Mouse (Mus musculus): Measurements from ENCODE around the gene Pi4k2b. TPM values are rescaled to one million over a fixed set of nuclear protein-coding genes. Genes with fewer than 3 reads are reported as not detected.
A peak's percentile ranks its signal among the peaks of the same experiment; 100 is the strongest.

The Pi4k2b gene
- polyA plus RNA-seq, 1 experiment from 2014 or later, result 23.1 TPM

DNA sequence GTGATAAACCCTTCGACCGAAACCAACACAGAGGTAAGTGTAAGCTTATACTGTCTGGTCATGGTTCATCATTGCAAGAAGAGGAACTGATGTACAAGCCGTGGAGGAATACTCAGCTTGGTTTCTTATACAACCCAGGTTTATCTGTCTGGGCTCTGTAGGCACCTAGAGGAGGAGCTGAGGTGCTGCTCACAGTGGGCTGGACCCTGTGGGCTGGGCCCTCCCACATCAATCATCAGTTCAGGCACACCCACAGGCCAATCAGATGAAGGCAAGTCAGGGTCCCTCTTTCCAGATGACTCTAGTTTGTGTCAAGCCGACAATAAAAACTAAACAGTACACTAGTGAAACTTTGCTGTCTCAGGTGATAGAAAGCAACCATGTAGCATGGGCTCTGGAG lies 8.6 kb upstream of the Pi4k2b start:
- no peaks in the 10 kb centered on the region for H3K36me3 ChIP-seq (ENCODE audit: control insufficient read depth, insufficient read depth, low read length)
- WGBS, result 81% methylated on average over 4 of the region's 4 CpGs
- no peaks in the 10 kb centered on the region for H3K4me1 ChIP-seq (replicated peaks; ENCODE audit: control insufficient read depth, insufficient read depth, low read length)
- no peak overlapping the region for H3K27ac ChIP-seq (ENCODE audit: low read depth, low read length)
- ATAC-seq (ENCODE audit: low FRiP score), result no peak
- no peaks in the 10 kb centered on the region for H3K27me3 ChIP-seq (ENCODE audit: control insufficient read depth, insufficient read depth, low read length)
- H3K4me3 ChIP-seq (ENCODE audit: low read depth, low read length), result no peak overlapping the region
- no peak overlapping the region for H3K4me2 ChIP-seq (replicated peaks; ENCODE audit: low read depth, low read length)
- no peak for DNase-seq (ENCODE audit: low spot score)
- H3K9ac ChIP-seq (ENCODE audit: low read depth, low read length), result no peak overlapping the region
- H3K9me3 ChIP-seq (ENCODE audit: control insufficient read depth, low read length), result no peaks in the 10 kb centered on the region

DNA sequence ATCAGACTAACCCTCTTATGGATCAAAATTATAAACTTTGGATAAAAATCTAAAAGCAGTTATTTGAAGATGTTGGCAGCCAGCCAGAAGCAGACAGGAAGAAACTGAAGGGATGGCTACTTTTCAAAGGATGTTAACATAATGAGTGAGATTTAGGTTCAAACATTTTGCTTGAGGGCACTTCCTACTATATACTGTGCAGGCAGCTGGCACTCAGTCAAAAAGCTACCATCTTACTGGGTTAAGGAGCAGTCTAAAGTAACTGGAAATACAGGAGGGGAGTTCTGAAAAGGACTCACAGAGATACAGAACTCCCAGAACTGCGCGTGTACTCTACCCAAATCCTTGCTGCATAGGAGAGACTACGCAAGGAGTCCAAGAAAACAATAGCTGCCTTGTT lies 5.3 kb upstream of the Pi4k2b start:
- WGBS, result 85% methylated on average over 3 of the region's 3 CpGs
- no peak for ATAC-seq (ENCODE audit: low FRiP score)
- Histone ChIP-seq H3K36me3 (ENCODE audit: control insufficient read depth, insufficient read depth, low read length) (no peaks in the 10 kb centered on the region), H3K4me1 (replicated peaks; ENCODE audit: control insufficient read depth, insufficient read depth, low read length) (no peaks in the 10 kb centered on the region), H3K9ac (ENCODE audit: low read depth, low read length) (no peak overlapping the region), H3K9me3 (ENCODE audit: control insufficient read depth, low read length) (no peaks in the 10 kb centered on the region), H3K4me2 (replicated peaks; ENCODE audit: low read depth, low read length) (no peak overlapping the region), H3K27ac (ENCODE audit: low read depth, low read length) (no peak overlapping the region), H3K4me3 (ENCODE audit: low read depth, low read length) (no peak overlapping the region), H3K27me3 (ENCODE audit: control insufficient read depth, insufficient read depth, low read length) (no peaks in the 10 kb centered on the region)
- DNase-seq (ENCODE audit: low spot score), result no peak

- Histone ChIP-seq H3K4me3 (ENCODE audit: low read depth, low read length) (peak overlapping the region; percentile 78), H3K4me1 (replicated peaks; ENCODE audit: control insufficient read depth, insufficient read depth, low read length) (no peaks in the 10 kb centered on the region), H3K4me2 (replicated peaks; ENCODE audit: low read depth, low read length) (peak overlapping the region; percentile 57), H3K9ac (ENCODE audit: low read depth, low read length) (peak overlapping the region; percentile 76; the same call in 1 of the 2 replicates), H3K27ac (ENCODE audit: low read depth, low read length) (no peak overlapping the region), H3K9me3 (ENCODE audit: control insufficient read depth, low read length) (no peaks in the 10 kb centered on the region), H3K27me3 (ENCODE audit: control insufficient read depth, insufficient read depth, low read length) (no peaks in the 10 kb centered on the region), H3K36me3 (ENCODE audit: control insufficient read depth, insufficient read depth, low read length) (no peaks in the 10 kb centered on the region)
- WGBS, result 4% methylated on average over 17 of the region's 17 CpGs
- ATAC-seq (ENCODE audit: low FRiP score), result peak; percentile 15; the same call in 1 of the 2 replicates
- peak; percentile 66 for DNase-seq (ENCODE audit: low spot score)
These were observed 889 bp downstream of the Pi4k2b start for GRCm38 (mm10) chr5:52742112-52742813.

- no peaks in the 10 kb centered on the region for H3K36me3 ChIP-seq (ENCODE audit: control insufficient read depth, insufficient read depth, low read length)
These were observed 1.9 kb downstream of the Pi4k2b start for GRCm38 (mm10) chr5:52743231-52743630.

DNA sequence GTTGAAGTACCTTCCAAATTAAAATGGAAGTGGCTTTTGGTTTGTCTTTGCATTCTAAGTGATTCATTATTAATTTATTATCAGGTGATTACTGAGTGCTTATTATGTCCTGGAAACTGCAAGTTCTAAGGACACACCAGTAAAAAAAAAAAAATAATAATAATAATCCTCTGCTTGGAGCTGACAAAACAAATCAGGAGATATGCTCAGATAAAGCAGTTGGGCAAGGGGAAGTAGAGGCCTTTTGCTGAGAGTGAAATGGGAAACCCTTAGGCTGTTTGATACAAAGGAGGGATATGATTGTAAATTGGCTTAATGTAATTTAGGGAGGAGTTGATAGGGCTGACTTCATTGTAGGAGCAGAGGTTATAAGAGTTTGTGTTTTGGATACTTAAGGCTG lies 5.5 kb downstream of the Pi4k2b start:
- Histone ChIP-seq H3K27ac (ENCODE audit: low read depth, low read length) (no peak overlapping the region), H3K27me3 (ENCODE audit: control insufficient read depth, insufficient read depth, low read length) (no peaks in the 10 kb centered on the region), H3K9me3 (ENCODE audit: control insufficient read depth, low read length) (no peaks in the 10 kb centered on the region), H3K4me1 (replicated peaks; ENCODE audit: control insufficient read depth, insufficient read depth, low read length) (no peaks in the 10 kb centered on the region), H3K4me3 (ENCODE audit: low read depth, low read length) (no peak overlapping the region), H3K36me3 (ENCODE audit: control insufficient read depth, insufficient read depth, low read length) (no peaks in the 10 kb centered on the region), H3K4me2 (replicated peaks; ENCODE audit: low read depth, low read length) (no peak overlapping the region), H3K9ac (ENCODE audit: low read depth, low read length) (no peak overlapping the region)
- DNase-seq (ENCODE audit: low spot score) (no peak), ATAC-seq (ENCODE audit: low FRiP score) (no peak)

More at GRCm38 (mm10) chr5:52743231-52743630, 1.9 kb downstream of the Pi4k2b start:
- 55% methylated on average over 4 of the region's 4 CpGs for WGBS
- Histone ChIP-seq H3K4me2 (replicated peaks; ENCODE audit: low read depth, low read length) (0 out of 2 replicates have a peak overlapping the region, but pooled peaks have one; percentile 7), H3K9ac (ENCODE audit: low read depth, low read length) (no peak overlapping the region), H3K4me3 (ENCODE audit: low read depth, low read length) (peak overlapping the region; percentile 78; the same call in 1 of the 2 replicates), H3K27ac (ENCODE audit: low read depth, low read length) (no peak overlapping the region), H3K27me3 (ENCODE audit: control insufficient read depth, insufficient read depth, low read length) (no peaks in the 10 kb centered on the region), H3K4me1 (replicated peaks; ENCODE audit: control insufficient read depth, insufficient read depth, low read length) (no peaks in the 10 kb centered on the region), H3K9me3 (ENCODE audit: control insufficient read depth, low read length) (no peaks in the 10 kb centered on the region)
- ATAC-seq (ENCODE audit: low FRiP score) (no peak), DNase-seq (ENCODE audit: low spot score) (no peak)

DNA sequence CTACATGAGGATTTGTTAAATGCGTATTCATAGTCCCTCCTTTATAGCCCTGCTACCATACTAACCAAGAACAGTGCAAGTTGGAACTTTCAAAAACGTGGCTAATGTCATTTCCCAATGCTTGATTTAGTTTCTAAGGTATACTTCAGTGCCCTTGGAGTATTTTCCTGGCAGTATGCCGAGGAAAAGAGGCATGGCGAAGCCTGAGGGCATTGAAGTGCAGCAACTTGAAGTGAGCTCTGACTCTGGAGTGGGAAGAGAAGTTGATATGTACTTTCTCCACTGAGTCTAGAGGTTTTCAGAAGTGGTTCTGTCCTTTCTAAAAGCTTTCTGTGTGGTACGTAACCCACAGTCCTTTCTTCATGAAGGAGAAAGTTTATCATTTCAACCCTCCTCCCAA lies 7.4 kb downstream of the Pi4k2b start:
- no peaks in the 10 kb centered on the region for H3K4me1 ChIP-seq (replicated peaks; ENCODE audit: control insufficient read depth, insufficient read depth, low read length)
- ATAC-seq (ENCODE audit: low FRiP score), result no peak
- 87% methylated on average over 5 of the region's 5 CpGs for WGBS

DNA sequence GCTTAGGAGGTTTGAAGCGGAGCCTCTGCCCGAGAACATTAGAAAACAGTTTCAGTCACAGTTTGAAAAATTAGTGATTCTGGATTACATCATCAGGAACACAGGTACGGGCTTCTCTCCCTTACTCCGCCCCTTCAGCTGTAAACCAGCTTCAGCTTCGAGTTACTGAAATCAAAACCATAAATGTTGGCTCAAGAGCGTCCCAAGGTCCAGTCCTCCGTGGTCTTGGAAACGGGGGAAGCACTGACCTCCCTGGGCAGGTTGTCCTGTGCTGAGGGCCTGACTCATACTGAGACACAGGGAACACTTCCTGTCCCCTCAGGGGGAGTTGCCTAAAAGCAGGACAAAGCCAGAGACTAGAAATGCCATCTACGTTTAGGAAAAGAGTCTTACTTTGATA lies 11.8 kb downstream of the Pi4k2b start:
- no peak for DNase-seq (ENCODE audit: low spot score)
- ATAC-seq (ENCODE audit: low FRiP score), result no peak
- 85% methylated on average over 9 of the region's 9 CpGs for WGBS
- H3K4me3 ChIP-seq (ENCODE audit: low read depth, low read length), result no peak overlapping the region
- no peak overlapping the region for H3K4me2 ChIP-seq (replicated peaks; ENCODE audit: low read depth, low read length)
- H3K9ac ChIP-seq (ENCODE audit: low read depth, low read length), result no peak overlapping the region
- H3K4me1 ChIP-seq (replicated peaks; ENCODE audit: control insufficient read depth, insufficient read depth, low read length), result no peaks in the 10 kb centered on the region
- H3K27ac ChIP-seq (ENCODE audit: low read depth, low read length), result no peak overlapping the region
- H3K9me3 ChIP-seq (ENCODE audit: control insufficient read depth, low read length), result no peaks in the 10 kb centered on the region
- no peaks in the 10 kb centered on the region for H3K36me3 ChIP-seq (ENCODE audit: control insufficient read depth, insufficient read depth, low read length)
- no peaks in the 10 kb centered on the region for H3K27me3 ChIP-seq (ENCODE audit: control insufficient read depth, insufficient read depth, low read length)

More for the DNA sequence above, 7.4 kb downstream of the Pi4k2b start:
- no peak overlapping the region for H3K4me2 ChIP-seq (replicated peaks; ENCODE audit: low read depth, low read length)
- no peaks in the 10 kb centered on the region for H3K36me3 ChIP-seq (ENCODE audit: control insufficient read depth, insufficient read depth, low read length)
- H3K9me3 ChIP-seq (ENCODE audit: control insufficient read depth, low read length), result no peaks in the 10 kb centered on the region
- no peak overlapping the region for H3K27ac ChIP-seq (ENCODE audit: low read depth, low read length)
- no peak for DNase-seq (ENCODE audit: low spot score)
- H3K27me3 ChIP-seq (ENCODE audit: control insufficient read depth, insufficient read depth, low read length), result no peaks in the 10 kb centered on the region
- H3K4me3 ChIP-seq (ENCODE audit: low read depth, low read length), result no peak overlapping the region
- H3K9ac ChIP-seq (ENCODE audit: low read depth, low read length), result no peak overlapping the region

DNA sequence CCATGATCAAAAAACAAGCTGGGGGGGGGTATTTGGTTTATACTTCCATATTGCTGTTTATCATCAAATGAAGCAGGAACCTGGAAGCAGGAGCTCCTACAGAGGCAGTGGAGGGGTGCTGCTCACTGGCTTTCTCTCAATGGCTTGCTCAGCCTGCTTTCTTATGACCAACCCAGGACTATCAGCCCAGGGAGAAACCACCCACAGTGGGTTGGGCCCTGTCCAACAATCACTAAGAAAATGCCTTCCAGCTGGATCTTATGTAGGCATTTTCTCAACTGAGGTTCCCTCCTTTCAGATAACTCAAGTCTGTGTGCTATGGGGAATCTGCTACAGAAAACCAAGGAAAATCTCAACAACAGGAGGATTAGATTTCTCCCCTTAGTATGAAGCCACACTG lies 12.8 kb downstream of the Pi4k2b start:
- Histone ChIP-seq H3K4me2 (replicated peaks; ENCODE audit: low read depth, low read length) (no peak overlapping the region), H3K36me3 (ENCODE audit: control insufficient read depth, insufficient read depth, low read length) (no peaks in the 10 kb centered on the region), H3K27me3 (ENCODE audit: control insufficient read depth, insufficient read depth, low read length) (no peaks in the 10 kb centered on the region), H3K9me3 (ENCODE audit: control insufficient read depth, low read length) (no peaks in the 10 kb centered on the region), H3K27ac (ENCODE audit: low read depth, low read length) (no peak overlapping the region), H3K4me1 (replicated peaks; ENCODE audit: control insufficient read depth, insufficient read depth, low read length) (no peaks in the 10 kb centered on the region), H3K4me3 (ENCODE audit: low read depth, low read length) (no peak overlapping the region), H3K9ac (ENCODE audit: low read depth, low read length) (no peak overlapping the region)
- DNase-seq (ENCODE audit: low spot score) (no peak), ATAC-seq (ENCODE audit: low FRiP score) (no peak)

- H3K9ac ChIP-seq (ENCODE audit: low read depth, low read length), result no peak overlapping the region
- DNase-seq (ENCODE audit: low spot score), result no peak
- H3K4me1 ChIP-seq (replicated peaks; ENCODE audit: control insufficient read depth, insufficient read depth, low read length), result no peaks in the 10 kb centered on the region
- no peaks in the 10 kb centered on the region for H3K27me3 ChIP-seq (ENCODE audit: control insufficient read depth, insufficient read depth, low read length)
- H3K4me3 ChIP-seq (ENCODE audit: low read depth, low read length), result no peak overlapping the region
- no peaks in the 10 kb centered on the region for H3K36me3 ChIP-seq (ENCODE audit: control insufficient read depth, insufficient read depth, low read length)
- H3K9me3 ChIP-seq (ENCODE audit: control insufficient read depth, low read length), result no peaks in the 10 kb centered on the region
- H3K27ac ChIP-seq (ENCODE audit: low read depth, low read length), result no peak overlapping the region
- no peak for ATAC-seq (ENCODE audit: low FRiP score)
- H3K4me2 ChIP-seq (replicated peaks; ENCODE audit: low read depth, low read length), result no peak overlapping the region
- WGBS, result 93% methylated on average over 3 of the region's 3 CpGs
These were observed 14.0 kb downstream of the Pi4k2b start for GRCm38 (mm10) chr5:52755337-52755736.

All from hindbrain, embryonic 11.5 days (tissue).